Mouse (Mus musculus) heart, adult 2 months (tissue): ENCODE measurements around the gene Sumo3. TPM values are rescaled to one million over a fixed set of nuclear protein-coding genes. Genes with fewer than 3 reads are reported as not detected.

Experiments
- DNase-seq, 2 experiments: peaks; one replicate each; pipeline ENCODE4 v3.0.0; 2021
- H3K27ac ChIP-seq: fragments of 200-600 bp; 2 replicates; pipeline ENCODE4 v1.8.1; 2022
- H3K27me3 ChIP-seq: fragments of 200-500 bp; 2 replicates; pipeline ENCODE4 v1.6.1; 2012; ENCODE audit warnings: mild to moderate bottlenecking, low read length, inconsistent platforms, mixed read lengths; ENCODE audit not compliant: control insufficient read depth, insufficient read depth
- H3K36me3 ChIP-seq: fragments of 200-500 bp; 2 replicates; pipeline ENCODE4 v1.6.1; 2012; ENCODE audit warnings: low read length, inconsistent platforms; ENCODE audit not compliant: control insufficient read depth, insufficient read depth
- H3K4me1 ChIP-seq: fragments of 200-500 bp; 2 replicates; pipeline ENCODE4 v1.6.1; 2011; ENCODE audit warnings: low read length; ENCODE audit not compliant: control insufficient read depth, insufficient read depth
- H3K4me3 ChIP-seq: fragments of 200-600 bp; 2 replicates; pipeline ENCODE4 v1.8.1; 2022
- H3K79me2 ChIP-seq: fragments of 200-500 bp; replicated peaks from 2 replicates; pipeline ENCODE4 v1.6.1; 2012; ENCODE audit warnings: mild to moderate bottlenecking, inconsistent platforms, low read length, moderate library complexity, mixed read lengths; ENCODE audit not compliant: control insufficient read depth, insufficient read depth
- H3K9ac ChIP-seq: fragments of 200-500 bp; 2 replicates; pipeline ENCODE4 v1.6.1; 2012; ENCODE audit warnings: low read depth, mild to moderate bottlenecking, control low read depth, inconsistent platforms, low read length, mixed read lengths
- CTCF ChIP-seq: fragments of 200-600 bp; IDR thresholded peaks from 2 replicates; pipeline ENCODE4 v1.8.1; 2022; ENCODE audit warnings: antibody characterized with exemption, mild to moderate bottlenecking, moderate library complexity
- EP300 ChIP-seq: fragments of 200-500 bp; IDR thresholded peaks from 2 replicates; pipeline ENCODE4 v1.6.1; 2011; ENCODE audit warnings: low read depth, low read length, control low read depth; ENCODE audit not compliant: insufficient read depth
- POLR2A ChIP-seq: fragments of 200-500 bp; IDR thresholded peaks from 2 replicates; pipeline ENCODE4 v1.6.1; 2011; ENCODE audit warnings: mild to moderate bottlenecking, low read depth, low read length, control low read depth; ENCODE audit not compliant: insufficient read depth
- WGBS: fragments of 180-500 bp; shearing (Covaris S2); methylation state at CpG from one replicate; pipeline ENCODE4 v1.1.7; 2018; 5-methylcytosine and 5-hydroxymethylcytosine counted together
- intact Hi-C: fragments of 180-260 bp; cut with DNase I; formaldehyde crosslinking; loops from one replicate; pipeline ENCODE4 v1.15.1; 2025
- polyA plus RNA-seq: library from polyadenylated mRNA; depleted of rRNA; stranded (reverse); fragments of >200 nt; gene quantifications from 2 replicates; pipeline ENCODE4 v1.2.3, GENCODE M21; 2012
- total RNA-seq, 2 experiments: library from RNA; stranded (reverse); gene quantifications; 2 replicates each; pipeline ENCODE4 v1.2.3; 2021

Sumo3 gene
- total and polyA plus RNA-seq, 3 experiments: 66.4 to 122 (median 67.8) TPM

- intact Hi-C loops: no loop called here
- peaks cover 12% of the 10 kb centered on the region for H3K4me1 ChIP-seq
- no peak overlapping the region for H3K9ac ChIP-seq
- H3K79me2 ChIP-seq: no peaks in the 10 kb centered on the region
- DNase-seq: no peak
- WGBS: 93% methylated on average over 7 of the region's 7 CpGs
- H3K4me3 ChIP-seq: no peak overlapping the region
- H3K27ac ChIP-seq: no peak overlapping the region
- no peaks in the 10 kb centered on the region for H3K27me3 ChIP-seq
- H3K36me3 ChIP-seq: peaks cover 13% of the 10 kb centered on the region
- TF ChIP-seq CTCF (no peak), EP300 (no peak), POLR2A (no peak)
Measured at GRCm38 (mm10) chr10:77616926-77617325, 11.0 kb downstream of the Sumo3 start.

- Histone ChIP-seq H3K9ac (peak overlapping the region; percentile 74), H3K27ac (peak overlapping the region; percentile 99), H3K4me1 (peaks cover 28% of the 10 kb centered on the region), H3K36me3 (peaks cover 9% of the 10 kb centered on the region; the same call in 1 of the 2 replicates), H3K27me3 (no peaks in the 10 kb centered on the region), H3K4me3 (peak overlapping the region; percentile 99), H3K79me2 (peaks cover 1% of the 10 kb centered on the region; the same call in 1 of the 2 replicates)
- WGBS: 61% methylated on average over 8 of the region's 8 CpGs
- DNase-seq: no peak
- TF ChIP-seq POLR2A (no peak), CTCF (no peak), EP300 (no peak)
- intact Hi-C loops: no loop called here
Measured at GRCm38 (mm10) chr10:77621546-77621945, 15.6 kb downstream of the Sumo3 start.

- Histone ChIP-seq H3K27ac (peak within 1 kb of the TSS; percentile 99), H3K9ac (peak within 1 kb of the TSS; percentile 96), H3K27me3 (no peaks in the 10 kb centered on the region), H3K4me3 (peak within 1 kb of the TSS; percentile 99), H3K79me2 (peaks cover 1% of the 10 kb centered on the region; the same call in 1 of the 2 replicates), H3K36me3 (peaks cover 9% of the 10 kb centered on the region; the same call in 1 of the 2 replicates), H3K4me1 (peaks cover 32% of the 10 kb centered on the region)
- peak; percentile 97 to 98 for DNase-seq
- TF ChIP-seq CTCF: no peak
- TF ChIP-seq EP300: 0 out of 2 replicates have a peak, but pooled peaks have one; percentile 33
- TF ChIP-seq POLR2A: peak; percentile 74
- intact Hi-C loops: loop anchor here (2.0 kb wide), 1 partner anchor 40 kb away; no protein-coding TSS in a partner anchor
- under 1% methylated on average over 96 of the region's 96 CpGs for WGBS
Measured at GRCm38 (mm10) chr10:77622055-77622988, 16.4 kb downstream of the Sumo3 start, which contains the start of gene Ube2g2. Gene Ube2g2, plus strand, starts transcription at chr10:77622275.

GRCm38 (mm10) chr10:77623069-77623492, 17.2 kb downstream of the Sumo3 start:
- peaks cover 32% of the 10 kb centered on the region for H3K4me1 ChIP-seq
- H3K36me3 ChIP-seq: peaks cover 9% of the 10 kb centered on the region; the same call in 1 of the 2 replicates
- H3K27ac ChIP-seq: peak overlapping the region; percentile 99
- H3K4me3 ChIP-seq: peak overlapping the region; percentile 99
- intact Hi-C loops: loop anchor here (2.0 kb wide), 1 partner anchor 40 kb away; no protein-coding TSS in a partner anchor
- peak; percentile 72 to 80 for DNase-seq
- H3K27me3 ChIP-seq: no peaks in the 10 kb centered on the region
- H3K9ac ChIP-seq: peak overlapping the region; percentile 49
- TF ChIP-seq CTCF (no peak), EP300 (0 out of 2 replicates have a peak, but pooled peaks have one; percentile 50)
- 2% methylated on average over 8 of the region's 8 CpGs for WGBS
- peaks cover 1% of the 10 kb centered on the region; the same call in 1 of the 2 replicates for H3K79me2 ChIP-seq

GRCm38 (mm10) chr10:77623639-77624400, 17.9 kb downstream of the Sumo3 start:
- Histone ChIP-seq H3K4me3 (peak overlapping the region; percentile 99), H3K9ac (no peak overlapping the region)
- 43% methylated on average over 10 of the region's 10 CpGs for WGBS

More at GRCm38 (mm10) chr10:77623639-77624400, 17.9 kb downstream of the Sumo3 start:
- TF ChIP-seq POLR2A (no peak), CTCF (no peak), EP300 (no peak)
- intact Hi-C loops: loop anchor here (2.0 kb wide), 1 partner anchor 41 kb away; no protein-coding TSS in a partner anchor
- Histone ChIP-seq H3K27ac (peak overlapping the region; percentile 99), H3K4me1 (peaks cover 34% of the 10 kb centered on the region), H3K36me3 (peaks cover 9% of the 10 kb centered on the region; the same call in 1 of the 2 replicates), H3K79me2 (peaks cover 3% of the 10 kb centered on the region; the same call in 1 of the 2 replicates), H3K27me3 (no peaks in the 10 kb centered on the region)
- DNase-seq: no peak
